Mouse (Mus musculus) thymus, postnatal 14 days (tissue): ENCODE data around the gene Tgfbr3.

Experiments
- DNase-seq: peaks from one replicate; pipeline ENCODE4 v3.0.0; 2021

Gene Tgfbr3

GRCm38 (mm10) chr5:107067531-107067930 is 221.9 kb downstream of the Tgfbr3 start:
- no peak for DNase-seq

DNA sequence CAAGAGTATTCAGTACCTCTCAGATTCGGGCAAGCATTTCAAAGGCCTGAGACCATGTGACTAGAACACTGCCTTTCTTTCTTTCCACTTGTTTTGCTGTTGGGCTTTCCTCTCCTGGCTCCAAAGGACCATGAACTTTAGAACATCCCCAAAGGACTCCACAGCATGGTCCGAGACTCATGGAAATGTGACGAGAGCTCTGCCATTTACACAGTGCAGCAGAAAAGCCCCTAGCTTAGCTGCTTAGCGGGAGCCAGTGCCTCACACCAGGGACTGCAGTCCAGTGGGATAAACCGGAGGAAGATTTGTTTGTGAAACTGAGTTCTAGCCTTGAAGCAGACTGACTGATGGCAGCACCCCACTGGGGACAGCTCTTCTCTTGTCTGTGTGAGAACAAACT is 224.5 kb downstream of the Tgfbr3 start:
- DNase-seq, result no peak

GRCm38 (mm10) chr5:107062229-107062852 is 227.1 kb downstream of the Tgfbr3 start:
- no peak for DNase-seq

- no peak for DNase-seq
These were observed 229.9 kb downstream of the Tgfbr3 start for GRCm38 (mm10) chr5:107059514-107059913.

GRCm38 (mm10) chr5:107058642-107059041 is 230.8 kb downstream of the Tgfbr3 start:
- DNase-seq, result no peak
